Mouse (Mus musculus): Measurements from ENCODE around the gene Pcif1. TPM values are rescaled to one million over a fixed set of nuclear protein-coding genes. Genes with fewer than 3 reads are reported as not detected.

Pcif1 gene
- polyA plus RNA-seq (2014; fragmentation: Illumina TruSeq; extraction: RNeasy Lipid Tissue Mini Kit (QIAGEN cat#74804); ENCODE audit: low read depth, low replicate concordance), result 3.5 TPM

DNA sequence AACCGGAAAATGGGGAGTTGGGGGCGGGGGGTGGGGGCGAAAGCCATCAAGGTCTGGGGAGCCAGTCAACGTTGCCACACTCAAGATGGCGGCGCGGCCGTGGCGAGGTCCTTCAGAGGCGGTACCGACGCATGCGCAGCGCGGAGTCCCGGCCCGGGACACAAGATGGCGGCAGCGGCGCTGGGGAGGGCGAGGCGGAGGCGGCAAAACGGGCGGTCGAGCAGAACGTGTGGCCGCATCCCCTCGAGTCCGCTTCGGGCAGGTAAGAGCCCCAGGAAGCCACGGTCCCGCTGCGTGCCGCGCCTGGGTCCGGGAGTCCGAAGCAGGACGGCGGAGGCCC, at the start of gene Pcif1:
TSS of gene Pcif1 (plus strand) at position 77 of the 340 bp plus-strand sequence.

DNA sequence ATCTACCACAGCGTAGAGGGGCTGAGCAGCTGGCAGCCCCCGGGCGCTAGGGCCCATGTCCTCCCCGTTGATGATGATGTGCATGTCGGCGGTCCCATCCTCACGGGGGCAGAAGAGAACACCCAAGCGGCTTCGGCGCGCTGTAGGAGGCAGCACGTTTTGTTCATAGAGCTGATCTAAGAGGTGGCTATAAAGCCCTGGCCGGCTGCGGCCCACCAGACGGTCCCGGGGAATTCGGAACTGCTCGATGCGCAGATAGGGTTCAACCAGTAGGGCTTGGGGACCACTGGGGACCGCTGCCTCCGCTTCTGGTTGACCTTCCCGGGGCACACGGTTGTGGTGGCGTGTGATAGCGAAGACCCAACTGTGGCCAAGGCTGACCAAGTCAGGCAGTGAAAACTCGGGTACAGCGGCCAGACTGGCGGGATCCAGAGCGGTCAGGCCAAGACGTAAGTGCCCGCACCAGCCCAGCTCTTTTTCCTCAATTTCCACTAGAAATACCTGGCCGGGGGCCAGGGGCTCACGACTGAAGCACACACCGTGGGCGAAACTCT, 46.3 kb upstream of the Pcif1 start, which contains the start of gene Ctsa:
TSS of gene Ctsa (plus strand) at position 126 of the 554 bp plus-strand sequence.

DNA sequence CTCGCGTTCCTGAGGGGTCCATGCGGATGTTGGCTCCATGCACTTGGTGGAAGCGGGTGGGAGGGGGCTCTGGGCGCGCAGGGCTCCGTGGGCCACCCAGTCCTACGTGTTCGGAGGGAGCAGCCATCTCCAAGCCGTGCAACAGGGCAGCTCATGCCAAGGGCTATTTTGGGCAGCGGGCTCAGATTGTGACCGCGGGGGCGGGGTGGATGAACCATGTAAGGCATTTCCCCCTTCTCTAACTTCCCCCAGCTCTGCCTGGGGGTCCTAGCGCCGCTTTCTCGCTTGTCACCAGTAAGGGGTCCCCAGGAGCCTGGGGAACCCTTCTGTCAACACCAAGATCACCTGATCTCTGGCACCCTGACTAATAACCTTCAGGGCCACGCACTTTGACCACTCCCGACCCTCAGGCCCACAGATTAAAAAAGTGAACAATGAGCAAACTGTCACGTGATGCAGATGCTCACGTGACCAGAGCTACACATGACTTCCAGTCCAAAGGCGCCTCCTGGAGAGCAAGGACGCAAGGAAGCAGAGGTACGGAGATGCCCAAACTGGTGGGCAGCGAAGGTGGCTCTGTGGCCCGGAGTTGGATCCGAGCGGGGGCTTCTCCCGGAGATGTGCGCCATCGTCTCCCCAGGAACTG, 45.7 kb upstream of the Pcif1 start, which contains the start of gene Neurl2:
TSS of gene Neurl2 (minus strand) at position 143 of the 646 bp plus-strand sequence.

DNA sequence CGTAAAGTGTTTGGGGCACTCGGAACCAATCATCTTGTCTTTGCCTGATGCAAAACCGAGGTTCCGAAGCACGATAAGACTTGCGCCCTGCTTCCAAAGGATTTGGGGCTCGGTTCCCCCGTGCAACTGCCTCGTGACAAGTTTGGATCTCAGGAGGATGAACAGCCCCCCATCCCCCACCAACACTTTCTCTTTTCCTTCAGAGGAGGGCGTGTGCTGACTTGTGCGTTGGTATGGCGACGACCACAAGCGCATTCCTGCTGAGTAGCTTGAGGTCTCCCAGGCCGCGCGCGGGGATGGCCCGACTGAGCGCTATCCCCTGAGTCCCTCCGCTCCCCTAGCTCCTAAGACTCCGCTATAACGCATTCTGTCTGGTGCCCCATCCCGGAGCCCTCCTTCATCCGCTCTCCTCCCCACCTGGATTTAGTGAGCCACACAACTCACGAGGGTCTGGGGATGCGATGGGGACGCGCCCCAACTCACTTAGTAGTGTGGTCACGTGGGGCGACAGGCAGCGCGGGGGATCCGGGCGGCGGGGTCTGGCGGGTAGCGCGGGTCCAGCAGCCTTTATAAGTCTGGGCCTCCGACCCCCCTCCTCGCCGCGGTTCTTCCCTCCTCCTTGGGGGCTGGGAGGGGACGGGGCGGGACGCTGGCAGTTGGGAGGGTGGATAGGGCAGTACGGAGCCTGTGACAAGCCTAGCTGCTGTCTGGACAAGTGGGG, 21.8 kb upstream of the Pcif1 start, which contains the start of gene Pltp:
TSS of gene Pltp (minus strand) at position 611 of the 721 bp plus-strand sequence.

DNA sequence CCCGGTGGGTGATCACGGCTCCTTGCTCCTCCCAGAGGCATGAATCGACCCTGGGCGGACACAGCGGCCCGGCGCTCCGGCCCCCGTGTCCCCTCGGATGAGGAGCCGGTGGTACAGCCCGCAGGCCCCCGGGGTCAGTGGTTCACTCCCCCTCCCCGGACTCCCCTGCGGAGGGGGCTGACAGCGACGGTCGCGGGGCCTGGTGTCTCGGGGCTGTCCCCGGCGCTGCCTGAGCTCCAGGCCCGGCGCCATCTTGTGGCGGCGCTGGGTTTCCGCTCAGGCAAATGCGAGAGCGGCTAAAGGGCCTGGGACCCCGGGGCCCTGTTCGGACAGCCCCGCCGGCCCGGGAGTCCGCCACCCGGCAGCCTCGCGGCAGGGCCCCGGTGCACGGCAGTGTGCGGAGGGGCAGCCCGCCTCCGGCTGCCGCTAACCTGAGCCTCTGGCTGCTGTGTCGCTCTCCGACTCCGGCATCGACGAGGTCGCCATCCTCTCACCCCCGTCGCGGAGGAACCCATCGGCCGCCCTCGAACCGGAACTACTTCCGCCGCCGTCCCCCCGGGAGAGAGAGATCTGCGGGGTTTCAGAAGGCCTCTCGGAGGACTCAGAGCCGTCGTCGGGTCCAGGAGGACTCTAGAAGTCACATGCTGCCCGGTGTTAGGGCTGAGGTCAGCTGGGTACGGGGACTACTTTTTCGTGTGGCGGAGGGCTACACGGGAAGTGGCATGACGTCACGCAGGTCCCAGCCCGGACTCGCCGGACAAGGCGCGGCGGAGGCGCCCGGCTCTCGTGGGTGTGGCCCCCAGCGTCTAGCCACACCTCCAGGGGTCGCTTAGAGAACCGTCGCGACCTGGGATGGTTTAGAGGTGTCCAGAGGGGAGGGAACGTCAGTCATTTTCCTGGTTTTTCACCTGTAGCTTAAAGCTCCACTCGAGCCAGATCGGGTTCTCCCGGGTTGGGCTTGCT, 32.3 kb downstream of the Pcif1 start, which contains the start of gene Zfp335:
TSS of gene Zfp335 (minus strand) at position 672 of the 963 bp plus-strand sequence.

DNA sequence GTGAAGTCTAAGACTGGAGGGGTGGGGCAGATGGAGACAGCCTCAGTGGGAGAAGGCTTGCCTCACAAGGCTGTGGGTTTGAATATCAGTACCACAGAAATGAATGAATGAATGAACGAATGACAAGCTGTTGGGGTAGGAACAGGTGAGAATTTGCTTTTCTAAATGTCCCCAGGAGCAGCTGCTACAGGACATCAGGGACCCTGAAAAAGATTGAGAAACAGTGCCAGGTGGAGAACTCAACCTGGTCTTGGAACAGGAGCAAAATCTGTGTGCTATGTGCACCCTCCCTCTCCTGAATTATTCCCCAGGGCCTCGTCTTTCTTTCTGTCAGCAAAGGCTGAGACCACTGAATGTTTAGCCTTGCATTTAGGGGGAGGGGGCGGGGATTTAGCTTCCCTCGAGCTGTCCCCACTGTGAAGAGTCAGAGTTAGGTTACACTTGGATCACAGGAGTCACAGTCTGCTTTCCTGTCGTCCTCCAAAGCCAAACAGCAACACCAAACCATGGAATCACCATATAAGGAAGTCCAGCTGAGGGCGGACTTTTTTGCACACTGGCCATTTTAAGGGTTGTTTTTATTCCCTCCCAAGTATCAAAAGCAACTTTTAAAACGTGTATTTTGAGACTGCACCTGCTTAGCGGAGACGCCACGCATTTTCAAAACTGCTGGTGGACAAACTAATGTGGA, 61.2 kb downstream of the Pcif1 start, which contains the start of gene Mmp9:
TSS of gene Mmp9 (plus strand) at position 641 of the 691 bp plus-strand sequence.

Other genes with a start within 250 kb of the Pcif1 start
- gene Wfdc16, start 240.5 kb upstream of the Pcif1 start, polyA plus RNA-seq (2014; fragmentation: Illumina TruSeq; extraction: RNeasy Lipid Tissue Mini Kit (QIAGEN cat#74804); ENCODE audit: low read depth, low replicate concordance), result 0.37 TPM
- not detected for gene Wfdc10, start 223.3 kb upstream of the Pcif1 start, polyA plus RNA-seq (2014; fragmentation: Illumina TruSeq; extraction: RNeasy Lipid Tissue Mini Kit (QIAGEN cat#74804); ENCODE audit: low read depth, low replicate concordance)
- not detected for gene Wfdc9, start 222.7 kb upstream of the Pcif1 start, polyA plus RNA-seq (2014; fragmentation: Illumina TruSeq; extraction: RNeasy Lipid Tissue Mini Kit (QIAGEN cat#74804); ENCODE audit: low read depth, low replicate concordance)
- gene Wfdc11, start 205.2 kb upstream of the Pcif1 start, polyA plus RNA-seq (2014; fragmentation: Illumina TruSeq; extraction: RNeasy Lipid Tissue Mini Kit (QIAGEN cat#74804); ENCODE audit: low read depth, low replicate concordance), result not detected
- not detected for gene Wfdc13, start 194.2 kb upstream of the Pcif1 start, polyA plus RNA-seq (2014; fragmentation: Illumina TruSeq; extraction: RNeasy Lipid Tissue Mini Kit (QIAGEN cat#74804); ENCODE audit: low read depth, low replicate concordance)
- gene Spint4, start 180.8 kb upstream of the Pcif1 start, polyA plus RNA-seq (2014; fragmentation: Illumina TruSeq; extraction: RNeasy Lipid Tissue Mini Kit (QIAGEN cat#74804); ENCODE audit: low read depth, low replicate concordance), result not detected
- not detected for gene Spint5, start 164.0 kb upstream of the Pcif1 start, polyA plus RNA-seq (2014; fragmentation: Illumina TruSeq; extraction: RNeasy Lipid Tissue Mini Kit (QIAGEN cat#74804); ENCODE audit: low read depth, low replicate concordance)
- not detected for gene Wfdc3, start 133.4 kb upstream of the Pcif1 start, polyA plus RNA-seq (2014; fragmentation: Illumina TruSeq; extraction: RNeasy Lipid Tissue Mini Kit (QIAGEN cat#74804); ENCODE audit: low read depth, low replicate concordance)
- 1.6 TPM for gene Dnttip1, start 133.3 kb upstream of the Pcif1 start, polyA plus RNA-seq (2014; fragmentation: Illumina TruSeq; extraction: RNeasy Lipid Tissue Mini Kit (QIAGEN cat#74804); ENCODE audit: low read depth, low replicate concordance)
- not detected for gene Ube2c, start 109.4 kb upstream of the Pcif1 start, polyA plus RNA-seq (2014; fragmentation: Illumina TruSeq; extraction: RNeasy Lipid Tissue Mini Kit (QIAGEN cat#74804); ENCODE audit: low read depth, low replicate concordance)
- not detected for gene Tnnc2, start 99.3 kb upstream of the Pcif1 start, polyA plus RNA-seq (2014; fragmentation: Illumina TruSeq; extraction: RNeasy Lipid Tissue Mini Kit (QIAGEN cat#74804); ENCODE audit: low read depth, low replicate concordance)
- gene Snx21, start 93.5 kb upstream of the Pcif1 start, polyA plus RNA-seq (2014; fragmentation: Illumina TruSeq; extraction: RNeasy Lipid Tissue Mini Kit (QIAGEN cat#74804); ENCODE audit: low read depth, low replicate concordance), result 1.1 TPM
- gene Acot8, start 74.4 kb upstream of the Pcif1 start, polyA plus RNA-seq (2014; fragmentation: Illumina TruSeq; extraction: RNeasy Lipid Tissue Mini Kit (QIAGEN cat#74804); ENCODE audit: low read depth, low replicate concordance), result 0.93 TPM
- 0.90 TPM for gene Zswim3, start 74.2 kb upstream of the Pcif1 start, polyA plus RNA-seq (2014; fragmentation: Illumina TruSeq; extraction: RNeasy Lipid Tissue Mini Kit (QIAGEN cat#74804); ENCODE audit: low read depth, low replicate concordance)
- gene Zswim1, start 56.6 kb upstream of the Pcif1 start, polyA plus RNA-seq (2014; fragmentation: Illumina TruSeq; extraction: RNeasy Lipid Tissue Mini Kit (QIAGEN cat#74804); ENCODE audit: low read depth, low replicate concordance), result 0.95 TPM
- not detected for gene Spata25, start 50.8 kb upstream of the Pcif1 start, polyA plus RNA-seq (2014; fragmentation: Illumina TruSeq; extraction: RNeasy Lipid Tissue Mini Kit (QIAGEN cat#74804); ENCODE audit: low read depth, low replicate concordance)
- gene Ctsa, start 46.4 kb upstream of the Pcif1 start, polyA plus RNA-seq (2014; fragmentation: Illumina TruSeq; extraction: RNeasy Lipid Tissue Mini Kit (QIAGEN cat#74804); ENCODE audit: low read depth, low replicate concordance), result 46.3 TPM
- gene Neurl2, start 45.8 kb upstream of the Pcif1 start, polyA plus RNA-seq (2014; fragmentation: Illumina TruSeq; extraction: RNeasy Lipid Tissue Mini Kit (QIAGEN cat#74804); ENCODE audit: low read depth, low replicate concordance), result not detected
- gene Pltp, start 21.6 kb upstream of the Pcif1 start, polyA plus RNA-seq (2014; fragmentation: Illumina TruSeq; extraction: RNeasy Lipid Tissue Mini Kit (QIAGEN cat#74804); ENCODE audit: low read depth, low replicate concordance), result 3.6 TPM
- 0.40 TPM for gene Zfp335, start 32.5 kb downstream of the Pcif1 start, polyA plus RNA-seq (2014; fragmentation: Illumina TruSeq; extraction: RNeasy Lipid Tissue Mini Kit (QIAGEN cat#74804); ENCODE audit: low read depth, low replicate concordance)
- not detected for gene Mmp9, start 61.5 kb downstream of the Pcif1 start, polyA plus RNA-seq (2014; fragmentation: Illumina TruSeq; extraction: RNeasy Lipid Tissue Mini Kit (QIAGEN cat#74804); ENCODE audit: low read depth, low replicate concordance)
- gene Slc12a5, start 81.5 kb downstream of the Pcif1 start, polyA plus RNA-seq (2014; fragmentation: Illumina TruSeq; extraction: RNeasy Lipid Tissue Mini Kit (QIAGEN cat#74804); ENCODE audit: low read depth, low replicate concordance), result 1.8 TPM
- 5.0 TPM for gene Ncoa5, start 155.6 kb downstream of the Pcif1 start, polyA plus RNA-seq (2014; fragmentation: Illumina TruSeq; extraction: RNeasy Lipid Tissue Mini Kit (QIAGEN cat#74804); ENCODE audit: low read depth, low replicate concordance)
- not detected for gene Cd40, start 176.3 kb downstream of the Pcif1 start, polyA plus RNA-seq (2014; fragmentation: Illumina TruSeq; extraction: RNeasy Lipid Tissue Mini Kit (QIAGEN cat#74804); ENCODE audit: low read depth, low replicate concordance)
- not detected for gene 1700025C18Rik, start 211.4 kb downstream of the Pcif1 start, polyA plus RNA-seq (2014; fragmentation: Illumina TruSeq; extraction: RNeasy Lipid Tissue Mini Kit (QIAGEN cat#74804); ENCODE audit: low read depth, low replicate concordance)

Measured in liver, adult 10 weeks (tissue).